ENCODE assay signal across 21 mouse cellular contexts in the genomic region with DNA sequence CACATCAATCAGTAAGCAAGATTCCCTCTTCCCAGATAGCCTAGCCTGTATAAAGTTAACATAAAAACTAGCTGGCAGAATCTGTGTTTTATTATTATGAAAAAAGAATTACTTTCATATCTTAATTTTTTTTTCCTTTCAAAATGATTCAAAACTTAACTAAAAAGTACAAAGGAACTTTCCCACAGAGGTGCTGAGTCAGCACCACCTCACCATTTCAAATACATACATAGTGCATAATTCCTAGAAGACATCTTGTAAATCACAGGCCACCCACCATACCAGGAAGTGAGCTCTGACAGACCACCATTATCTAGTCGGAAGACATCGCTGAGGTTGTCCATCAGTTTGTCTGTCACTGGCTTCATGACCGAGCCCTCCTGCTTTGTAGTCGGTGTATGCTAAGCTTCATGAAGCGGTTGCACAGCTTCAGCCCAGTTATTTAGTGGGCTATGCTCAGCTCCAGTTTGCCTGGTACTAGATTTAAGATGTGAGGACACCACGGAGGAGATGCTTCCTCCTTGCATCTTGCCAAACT. TPM values are rescaled to one million over a fixed set of nuclear protein-coding genes. Genes with fewer than 3 reads are reported as not detected.
DNase-seq lines count a peak whose midpoint lies in the region; TF ChIP-seq lines count a peak whose summit lies in the region.
"Had no signal": no experiment of that assay in that cellular context is flagged by ENCODE, and none has a peak within 500 bp of the region (broad histone marks: within the 10 kb centered on the region; RNA-seq: fewer than 3 reads in every experiment).

No protein-coding gene starts in this region.

- TF ChIP-seq CTCF in CH12.LX (conservative IDR thresholded peaks at IDR 0.05 in 1 of 2, IDR thresholded peaks at IDR 0.05 in 1 of 2; ENCODE audit: low read depth in 2 of 2, low read length in 2 of 2) (no peak), MEL (IDR thresholded peaks at IDR 0.05 in 2 of 3, conservative IDR thresholded peaks at IDR 0.05 in 1 of 3; ENCODE audit: control insufficient read depth in 1 of 3, insufficient read depth in 1 of 3, low read depth in 2 of 3, low read length in 3 of 3, poor library complexity in 1 of 3, severe bottlenecking in 1 of 3) (no peak)

- TF ChIP-seq POLR2A in CH12.LX (IDR thresholded peaks at IDR 0.05; ENCODE audit: low read depth, low read length) (0 out of 2 replicates have a peak, but pooled peaks have one; percentile 27), MEL (IDR thresholded peaks at IDR 0.05; ENCODE audit: control insufficient read depth in 1 of 2, insufficient read depth in 1 of 2, low read depth in 1 of 2, low read length in 2 of 2, poor library complexity in 1 of 2) (no peak)

- H3K9me3 ChIP-seq in CH12.LX (replicated peaks; ENCODE audit: low read length): no peaks in the 10 kb centered on the region
- H3K9me3 ChIP-seq in MEL (replicated peaks; ENCODE audit: insufficient read depth, low read length): no peaks in the 10 kb centered on the region
- H3K9me3 ChIP-seq: embryonic facial prominence, embryonic 10.5 days; forebrain, embryonic 10.5 days; G1E; heart, embryonic 10.5 days; hindbrain, embryonic 12.5 days; intestine, embryonic 15.5 days had no signal

- H3K4me2 ChIP-seq in CH12.LX (ENCODE audit: insufficient read depth, low read depth, poor library complexity, severe bottlenecking): no peak overlapping the region
- H3K4me2 ChIP-seq: hindbrain, embryonic 12.5 days; intestine, embryonic 15.5 days had no signal

- dilution Hi-C loops in CH12.LX (cut with MboI; ENCODE audit: extremely low pct_ligation_motif_present, extremely low pct_unique_long_range_greater_than_20kb, low sequenced_read_pairs): no loop called here

- DNase-seq in heart, adult 11 months: peak; percentile 57
- DNase-seq in heart, adult 9 months (ENCODE audit: low spot score in 2 of 2): no peak
- DNase-seq in CH12.LX (ENCODE audit: extremely low read depth) (no peak), MEL (ENCODE audit: low read depth, low spot score) (no peak)
- no peak for DNase-seq in ovary, postnatal 10 days (ENCODE audit: low spot score)
- DNase-seq in adrenal gland, postnatal 25 days: no peak
- DNase-seq: adrenal gland, postnatal 36 days; cerebellum, adult 2 months; cerebellum, postnatal 10 days; gastrocnemius, postnatal 25 days; heart, postnatal 10 days; heart, postnatal 4 days; kidney, adult 18-20 months had no signal

- H3K9ac ChIP-seq in CH12.LX (ENCODE audit: insufficient read depth, low read depth) (no peak overlapping the region), MEL (ENCODE audit: control insufficient read depth, low read depth, low read length, poor library complexity, severe bottlenecking) (no peak overlapping the region)
- H3K9ac ChIP-seq: hindbrain, embryonic 12.5 days; intestine, embryonic 15.5 days had no signal

- H3K79me2 ChIP-seq in CH12.LX (replicated peaks; ENCODE audit: control insufficient read depth, extremely low read depth, insufficient read depth, poor library complexity, severe bottlenecking) (peaks cover 3% of the 10 kb centered on the region; the same call in 1 of the 2 replicates), MEL (ENCODE audit: control insufficient read depth, insufficient read depth, low read length, poor library complexity) (no peaks in the 10 kb centered on the region)

- H3K36me3 ChIP-seq in CH12.LX (replicated peaks in 1 of 2; ENCODE audit: control insufficient read depth in 1 of 2, insufficient read depth in 1 of 2, low read length in 1 of 2) (peaks cover 43 to 91% of the 10 kb centered on the region in 2 experiments), MEL (ENCODE audit: control insufficient read depth in 1 of 2, insufficient read depth in 2 of 2, low read length in 2 of 2) (peaks cover 10 to 12% of the 10 kb centered on the region in 2 experiments)

- H3K4me3 ChIP-seq in CH12.LX (replicated peaks in 1 of 3; ENCODE audit: low read depth in 2 of 3, low read length in 2 of 3, poor library complexity in 1 of 3) (no peak overlapping the region), MEL (ENCODE audit: control insufficient read depth in 1 of 2, insufficient read depth in 1 of 2, low read depth in 2 of 2, low read length in 2 of 2) (no peak overlapping the region)
- H3K4me3 ChIP-seq: embryonic facial prominence, embryonic 10.5 days; erythroblast, embryonic 14.5 days; forebrain, embryonic 10.5 days; heart, embryonic 10.5 days; hindbrain, embryonic 12.5 days; intestine, embryonic 15.5 days had no signal

- H3K27me3 ChIP-seq in CH12.LX (replicated peaks): no peaks in the 10 kb centered on the region
- no peaks in the 10 kb centered on the region for H3K27me3 ChIP-seq in MEL (ENCODE audit: control insufficient read depth in 1 of 2, insufficient read depth in 2 of 2, low read length in 2 of 2)
- H3K27me3 ChIP-seq: hindbrain, embryonic 12.5 days; intestine, embryonic 15.5 days; Patski had no signal

- in situ Hi-C loops in CH12.LX (cut with MboI; ENCODE audit: low pct_ligation_motif_present, low pct_unique_long_range_greater_than_20kb, low sequenced_read_pairs): no loop called here

- TF ChIP-seq EP300 in CH12.LX (IDR thresholded peaks at IDR 0.05; ENCODE audit: low read length) (no peak), MEL (IDR thresholded peaks at IDR 0.05; ENCODE audit: low read depth in 1 of 2, low read length in 2 of 2) (no peak)

- H3K27ac ChIP-seq in CH12.LX (ENCODE audit: insufficient read depth, low read depth): peak overlapping the region; percentile 59
- no peak overlapping the region for H3K27ac ChIP-seq in MEL (ENCODE audit: control insufficient read depth, low read depth, low read length)
- H3K27ac ChIP-seq: embryonic facial prominence, embryonic 10.5 days; forebrain, embryonic 10.5 days; heart, embryonic 10.5 days; hindbrain, embryonic 12.5 days; intestine, embryonic 15.5 days had no signal

- TF ChIP-seq RAD21 in CH12.LX (IDR thresholded peaks at IDR 0.05; ENCODE audit: low read depth, low read length) (no peak), MEL (IDR thresholded peaks at IDR 0.05; ENCODE audit: low read depth, low read length) (no peak)

- H3K4me1 ChIP-seq in CH12.LX (ENCODE audit: control insufficient read depth in 1 of 2, insufficient read depth in 2 of 2) (peaks cover 4 to 19% of the 10 kb centered on the region in 2 experiments; a peak in 2 of 4 replicates), MEL (ENCODE audit: control insufficient read depth in 1 of 2, insufficient read depth in 2 of 2, low read length in 2 of 2) (peaks cover under 1 to 13% of the 10 kb centered on the region in 2 experiments; a peak in 3 of 4 replicates)
- H3K4me1 ChIP-seq: embryonic facial prominence, embryonic 10.5 days; forebrain, embryonic 10.5 days; heart, embryonic 10.5 days; hindbrain, embryonic 12.5 days; intestine, embryonic 15.5 days had no signal

TF ChIP-seq in CH12.LX, 34 proteins besides CTCF, POLR2A, EP300 and RAD21:
- no peak for TF ChIP-seq TBP (conservative IDR thresholded peaks at IDR 0.05; ENCODE audit: low read depth, low read length)
- no peak for TF ChIP-seq MAX (IDR thresholded peaks at IDR 0.05; ENCODE audit: low read length)
- peak; percentile 30; the same call in 1 of the 2 replicates for TF ChIP-seq SIN3A (IDR thresholded peaks at IDR 0.05; ENCODE audit: low read length)
- TF ChIP-seq USF1 (IDR thresholded peaks at IDR 0.05; ENCODE audit: low read depth, low read length): no peak
- 0 out of 2 replicates have a peak, but pooled peaks have one; percentile 43 for TF ChIP-seq CHD2 (IDR thresholded peaks at IDR 0.05; ENCODE audit: low read length)
- no peak for TF ChIP-seq RCOR1 (conservative IDR thresholded peaks at IDR 0.05; ENCODE audit: low read depth, low read length)
- peak; percentile 99 for TF ChIP-seq MAFK (IDR thresholded peaks at IDR 0.05; ENCODE audit: insufficient replicate concordance, low read length)
- TF ChIP-seq POLR2AphosphoS2 (IDR thresholded peaks at IDR 0.05; ENCODE audit: low read depth, low read length): peak; percentile 72; the same call in 1 of the 2 replicates
- 0 out of 2 replicates have a peak, but pooled peaks have one; percentile 21 for TF ChIP-seq ELF1 (IDR thresholded peaks at IDR 0.05; ENCODE audit: low read depth, low read length)
- no peak for TF ChIP-seq HCFC1 (IDR thresholded peaks at IDR 0.05; ENCODE audit: low read depth, low read length)

TF ChIP-seq in MEL, 35 proteins besides CTCF, POLR2A, EP300 and RAD21:
- TF ChIP-seq MAFK (IDR thresholded peaks at IDR 0.05; ENCODE audit: borderline replicate concordance, low read depth, low read length) (peak; percentile 92), USF2 (IDR thresholded peaks at IDR 0.05; ENCODE audit: borderline replicate concordance in 1 of 2, insufficient read depth in 1 of 2, low read depth in 1 of 2, low read length in 2 of 2) (no peak)

RNA-seq across cellular contexts. Expression of gene Rel, which starts 36.0 kb away (rescaled TPM):
- total RNA-seq in CH12.LX (2012; rRNA removed) (21.5 and 28.4 TPM in 2 replicates), CH12.LX (2014; rRNA removed) (21.1 and 26.2 TPM in 2 replicates), MEL (2012; rRNA removed) (0.42 and 1.2 TPM in 2 replicates)
- polyA plus RNA-seq in CH12.LX (2012; ENCODE audit: insufficient read length, low read depth) (31.6 and 38.1 TPM in 2 replicates), MEL (2012; ENCODE audit: insufficient read depth in 1 of 2, insufficient read length in 2 of 2, low read depth in 1 of 2, low replicate concordance in 2 of 2, missing spikeins in 1 of 2) (1 to 10 TPM in 1 of 2 experiments, not detected in 1; 2.5 TPM)
- total RNA-seq in adrenal gland, postnatal 25 days (2021): 8.2 and 8.7 TPM in 2 replicates
